Mouse (Mus musculus): ENCODE results near the gene Unkl.

Unkl gene

GRCm38 (mm10) chr17:25188150-25189031 is at the start of gene Unkl:
Gene Unkl (plus strand): TSS chr17:25188397.
- peak; percentile 69 for DNase-seq

- DNase-seq: no peak
These were observed 49.4 kb upstream of the Unkl start for GRCm38 (mm10) chr17:25138803-25139202.

GRCm38 (mm10) chr17:25139960-25140359 is 48.2 kb upstream of the Unkl start:
- peak; percentile 25 for DNase-seq

GRCm38 (mm10) chr17:25162161-25162560 is 26.0 kb upstream of the Unkl start, which contains the start of gene Ccdc154:
Gene Ccdc154 (plus strand): TSS chr17:25162461.
- DNase-seq: no peak

- no peak for DNase-seq
These were observed 24.8 kb upstream of the Unkl start for GRCm38 (mm10) chr17:25163387-25163786.

GRCm38 (mm10) chr17:25164770-25165169 is 23.4 kb upstream of the Unkl start:
- no peak for DNase-seq

- no peak for DNase-seq
These were observed 22.1 kb upstream of the Unkl start for GRCm38 (mm10) chr17:25165970-25166671.

GRCm38 (mm10) chr17:25169706-25170105 is 18.5 kb upstream of the Unkl start:
- no peak for DNase-seq

GRCm38 (mm10) chr17:25172558-25172957 is 15.6 kb upstream of the Unkl start:
- peak; percentile 47 for DNase-seq

GRCm38 (mm10) chr17:25175411-25175810 is 12.8 kb upstream of the Unkl start, which contains the start of gene Gm38655:
Gene Gm38655 (minus strand): TSS chr17:25175471.
- peak; percentile 73 for DNase-seq

- no peak for DNase-seq
These were observed 5.0 kb upstream of the Unkl start for GRCm38 (mm10) chr17:25183232-25183631.

- DNase-seq: peak; percentile 99
These were observed 4.0 kb upstream of the Unkl start, which contains the start of gene BC003965 for GRCm38 (mm10) chr17:25184129-25184691. Gene BC003965 (plus strand): TSS chr17:25184554.

- DNase-seq: no peak
These were observed 3.2 kb upstream of the Unkl start for GRCm38 (mm10) chr17:25184961-25185360.

- no peak for DNase-seq
These were observed 430 bp upstream of the Unkl start for GRCm38 (mm10) chr17:25187784-25188149.

- DNase-seq: no peak
These were observed 894 bp downstream of the Unkl start for GRCm38 (mm10) chr17:25189091-25189490.

- no peak for DNase-seq
These were observed 14.2 kb downstream of the Unkl start for GRCm38 (mm10) chr17:25202401-25202800.

GRCm38 (mm10) chr17:25210006-25210405 is 21.8 kb downstream of the Unkl start:
- DNase-seq: peak; percentile 20

- DNase-seq: peak; percentile 64
These were observed 22.7 kb downstream of the Unkl start for GRCm38 (mm10) chr17:25210680-25211466.

GRCm38 (mm10) chr17:25211705-25212104 is 23.5 kb downstream of the Unkl start:
- DNase-seq: no peak

GRCm38 (mm10) chr17:25215431-25215830 is 27.2 kb downstream of the Unkl start:
- DNase-seq: no peak

GRCm38 (mm10) chr17:25218967-25219366 is 30.8 kb downstream of the Unkl start:
- DNase-seq: no peak

GRCm38 (mm10) chr17:25219492-25220295 is 31.5 kb downstream of the Unkl start:
- DNase-seq: no peak
